Mouse (Mus musculus) A20 (cell line): ENCODE results near the gene Map4.

Experiments
- DNase-seq: peaks from one replicate; pipeline ENCODE4 v3.0.0-alpha.2; 2011; ENCODE audit warnings: low read depth, low spot score

The Map4 gene

DNA sequence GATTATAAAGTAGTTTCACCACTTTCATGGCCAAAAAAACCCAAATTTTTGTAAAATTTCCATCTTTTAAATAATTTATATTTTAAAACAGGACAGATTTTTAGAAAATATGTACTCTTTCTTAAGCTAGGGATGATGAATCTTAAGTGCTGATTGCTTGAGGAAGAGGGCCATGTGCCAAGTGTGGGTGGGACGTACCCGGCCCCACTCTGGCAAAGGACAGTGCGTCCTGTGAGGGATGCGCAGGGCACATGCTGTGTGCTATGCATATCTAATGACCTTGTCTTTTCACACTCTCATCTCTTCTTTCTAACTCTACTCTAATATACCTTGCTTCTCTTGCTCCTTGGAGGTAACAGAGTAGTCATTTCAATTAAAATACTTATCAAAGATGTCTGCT lies 66.2 kb downstream of the Map4 start:
- no peak for DNase-seq

DNA sequence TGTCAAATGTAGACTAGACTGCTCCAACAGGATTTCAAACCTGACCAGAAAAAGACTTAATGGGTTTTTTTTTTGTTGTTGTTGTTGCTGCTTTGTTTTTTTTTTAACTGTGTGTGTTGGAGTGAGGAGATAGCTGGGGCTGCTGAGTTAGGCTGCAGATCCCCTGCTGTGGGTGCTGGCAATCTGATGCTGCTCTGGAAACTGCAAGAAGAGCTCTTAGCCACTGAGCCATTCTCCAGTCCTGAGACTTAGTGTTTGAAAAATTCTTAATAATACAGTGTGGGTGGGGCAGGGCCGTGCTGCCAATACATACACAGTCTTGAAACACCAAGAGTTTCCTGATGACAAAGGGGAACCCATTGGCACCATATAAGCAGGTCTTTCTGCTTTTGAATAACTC lies 70.7 kb downstream of the Map4 start:
- DNase-seq = no peak

DNA sequence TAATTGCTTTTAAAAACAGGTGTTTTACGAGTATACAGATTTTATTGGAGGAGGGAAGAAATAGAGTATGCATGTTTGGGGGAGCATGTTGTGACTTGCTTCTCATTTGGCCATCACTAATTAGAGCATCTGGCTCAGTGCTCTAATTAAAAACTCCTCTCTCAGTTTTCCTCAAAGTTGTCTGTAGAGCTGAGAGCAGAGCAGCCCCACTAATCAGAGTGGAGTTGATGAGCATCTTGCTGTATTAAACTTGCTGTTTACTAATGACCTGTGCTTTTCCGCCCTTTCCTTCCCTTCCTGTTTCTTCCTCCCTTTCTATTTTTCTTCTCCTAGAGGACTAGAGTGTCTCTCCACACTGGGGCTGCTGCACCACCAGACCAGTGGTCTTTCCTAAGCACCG lies 71.2 kb downstream of the Map4 start:
- DNase-seq = no peak

DNA sequence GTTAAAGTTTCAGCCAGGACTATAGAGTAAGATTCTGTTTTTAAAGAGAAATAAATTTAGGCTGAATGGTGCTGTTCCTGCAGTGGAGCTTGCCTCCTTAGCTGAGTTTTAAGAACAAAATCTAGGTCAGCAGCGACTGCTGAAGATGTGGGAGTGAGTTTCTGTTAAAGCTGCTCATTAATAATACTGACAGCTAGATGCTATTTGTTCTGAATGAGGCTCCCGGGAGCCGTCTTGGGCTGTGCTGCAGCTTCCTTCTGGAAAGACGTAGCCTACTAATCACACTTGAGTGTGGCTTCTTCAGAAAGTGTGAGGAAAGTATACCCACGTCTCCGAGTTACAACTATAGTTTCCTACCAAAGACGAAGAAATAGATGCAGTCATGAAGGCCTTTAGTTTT lies 88.0 kb downstream of the Map4 start:
- DNase-seq = no peak

DNA sequence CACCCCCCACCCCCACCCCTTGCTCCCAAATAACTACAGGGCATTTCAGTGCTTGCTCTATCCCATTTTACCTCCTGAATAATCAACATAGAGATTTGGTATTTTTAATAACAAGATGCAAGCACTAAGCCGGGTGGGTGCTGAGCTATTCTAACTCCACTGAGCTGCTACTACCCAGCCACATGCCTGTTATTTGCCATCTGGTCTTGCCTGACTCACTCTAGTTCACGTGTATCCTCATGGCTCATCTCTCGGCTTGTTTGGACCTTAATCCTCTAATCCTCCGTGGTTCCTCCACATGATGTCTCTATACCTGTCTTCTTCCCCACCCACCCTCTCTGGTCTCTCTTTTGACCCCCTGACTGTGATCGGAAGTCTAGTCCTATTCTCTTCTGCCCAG lies 89.1 kb downstream of the Map4 start:
- no peak for DNase-seq

DNA sequence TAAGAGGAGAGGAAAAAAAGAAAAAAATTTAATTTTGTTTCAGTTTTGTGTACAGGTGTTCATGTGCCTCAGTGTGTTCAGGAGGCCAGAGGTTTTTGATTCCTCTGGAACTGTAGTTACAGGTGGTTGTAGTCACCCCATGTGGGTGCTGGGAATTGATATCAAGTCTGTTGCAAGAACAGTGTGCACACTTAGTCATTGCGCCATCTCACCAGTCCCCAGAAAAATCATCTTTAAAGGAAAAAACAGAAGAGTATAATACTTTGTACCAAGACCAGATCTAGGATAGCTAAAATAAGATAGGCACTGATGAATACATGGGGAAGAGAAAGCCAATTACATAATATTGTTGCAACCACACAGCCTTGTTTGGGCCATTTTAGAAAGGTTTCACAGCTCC lies 90.2 kb downstream of the Map4 start:
- no peak for DNase-seq

DNA sequence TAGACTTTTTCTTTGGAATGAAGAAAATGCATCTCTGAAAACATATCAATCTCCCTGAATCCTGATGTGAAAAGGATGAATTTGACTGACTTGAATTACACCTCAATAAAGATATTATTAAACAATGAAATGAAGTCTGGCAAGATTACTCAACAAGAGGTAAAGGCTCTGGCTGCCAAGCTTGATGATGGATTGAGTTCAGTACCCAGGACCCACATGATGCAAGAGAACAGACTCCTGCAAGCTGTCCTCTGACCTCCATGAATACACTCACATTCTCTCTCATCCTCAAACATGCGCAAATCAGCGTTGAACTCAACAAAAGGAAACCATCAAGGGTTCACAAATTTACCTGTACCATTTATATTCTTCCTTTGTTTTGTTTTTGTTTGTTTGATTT lies 90.9 kb downstream of the Map4 start:
- DNase-seq = no peak

DNA sequence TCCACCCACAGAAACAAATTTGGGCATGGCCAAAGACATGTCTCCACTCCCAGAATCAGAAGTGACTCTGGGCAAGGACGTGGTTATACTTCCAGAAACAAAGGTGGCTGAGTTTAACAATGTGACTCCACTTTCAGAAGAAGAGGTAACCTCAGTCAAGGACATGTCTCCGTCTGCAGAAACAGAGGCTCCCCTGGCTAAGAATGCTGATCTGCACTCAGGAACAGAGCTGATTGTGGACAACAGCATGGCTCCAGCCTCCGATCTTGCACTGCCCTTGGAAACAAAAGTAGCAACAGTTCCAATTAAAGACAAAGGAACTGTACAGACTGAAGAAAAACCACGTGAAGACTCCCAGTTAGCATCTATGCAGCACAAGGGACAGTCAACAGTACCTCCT lies 103.8 kb downstream of the Map4 start:
- no peak for DNase-seq

DNA sequence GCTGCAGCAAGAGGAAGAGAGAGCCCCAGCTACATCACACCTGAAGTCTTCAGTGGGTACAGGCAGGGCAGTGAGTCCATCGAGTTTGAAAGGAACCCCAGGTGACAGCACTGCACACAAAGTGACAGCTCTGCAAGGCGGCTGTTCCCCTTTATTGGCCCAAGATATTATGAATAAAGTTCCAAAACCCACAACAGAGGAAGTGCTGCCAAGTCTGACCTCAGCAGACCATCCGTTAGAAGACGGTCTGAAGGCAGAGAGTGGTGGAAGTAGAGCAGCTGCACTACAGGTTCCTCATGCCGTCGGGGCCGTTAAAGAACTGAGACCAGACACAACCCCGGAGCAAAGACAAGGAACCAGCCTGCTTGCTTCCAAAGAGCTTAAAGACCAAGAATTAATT lies 106.6 kb downstream of the Map4 start:
- no peak for DNase-seq

DNA sequence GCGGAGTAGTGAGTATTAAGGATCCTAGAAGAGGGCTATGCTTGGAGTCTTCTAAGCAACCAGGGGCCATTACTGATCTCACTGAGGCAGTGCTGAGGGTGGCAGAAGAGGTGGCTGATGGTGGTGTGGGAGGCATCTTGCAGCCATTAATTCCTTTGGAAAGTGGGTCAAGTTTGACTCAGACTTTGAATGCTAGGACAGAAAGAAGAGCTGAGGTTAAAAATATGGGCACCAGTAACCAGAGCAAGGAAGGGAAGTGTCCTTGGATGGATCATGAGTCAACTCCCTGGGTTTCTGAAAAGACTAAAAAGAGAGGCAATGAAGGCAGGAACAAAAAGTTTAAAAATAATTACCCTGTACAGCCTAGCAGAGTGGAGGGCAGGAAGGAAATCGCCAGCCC lies 107.2 kb downstream of the Map4 start:
- DNase-seq = no peak

DNA sequence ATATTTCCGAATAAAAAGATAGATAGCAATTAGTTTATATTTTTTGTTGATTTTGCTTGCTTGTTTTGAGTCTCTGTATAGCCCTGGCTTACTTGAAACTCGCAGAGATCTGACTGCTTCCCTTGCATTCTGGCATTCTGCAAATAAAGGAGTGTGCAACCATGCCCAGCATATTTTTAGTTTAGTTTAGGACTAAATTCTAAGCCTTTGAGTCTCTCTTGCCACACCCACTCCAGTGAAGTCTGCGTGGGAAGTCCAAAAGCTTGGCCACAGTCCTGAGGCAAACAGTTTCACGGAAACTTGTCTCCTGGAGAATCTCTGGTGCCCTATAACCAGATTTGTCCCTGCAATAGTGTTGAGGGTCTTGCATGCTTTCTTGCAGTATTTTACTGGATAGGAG lies 113.1 kb downstream of the Map4 start:
- DNase-seq = no peak

DNA sequence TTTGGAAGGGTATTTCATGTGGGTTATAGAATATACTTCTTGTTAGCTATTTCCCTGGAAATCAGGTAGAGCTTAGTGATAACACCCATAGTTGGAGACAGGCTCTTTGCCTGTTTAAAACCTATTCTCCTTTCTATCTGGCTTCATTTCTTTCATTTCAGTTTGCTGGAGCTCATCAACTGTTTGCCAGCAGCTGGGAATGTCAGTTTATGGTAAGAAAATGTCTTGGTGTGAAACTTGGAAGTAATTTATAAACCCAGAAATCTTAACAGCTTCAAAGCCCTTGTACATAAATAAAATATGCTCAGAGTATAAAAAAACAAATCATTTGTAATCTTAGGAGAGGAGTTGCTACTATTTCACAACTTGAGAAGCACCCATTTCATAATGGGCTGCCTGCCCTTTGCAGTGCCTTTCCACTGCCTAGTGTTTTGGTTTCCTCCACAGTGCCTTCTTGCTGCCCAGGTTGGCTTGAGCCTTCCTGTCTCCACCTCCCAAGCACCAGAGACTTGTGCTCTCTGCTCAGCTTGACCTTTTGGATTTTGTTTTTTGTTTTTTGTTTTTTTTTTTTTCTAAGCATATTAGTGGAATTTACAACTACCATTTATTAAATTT lies 114.6 kb downstream of the Map4 start:
- no peak for DNase-seq

DNA sequence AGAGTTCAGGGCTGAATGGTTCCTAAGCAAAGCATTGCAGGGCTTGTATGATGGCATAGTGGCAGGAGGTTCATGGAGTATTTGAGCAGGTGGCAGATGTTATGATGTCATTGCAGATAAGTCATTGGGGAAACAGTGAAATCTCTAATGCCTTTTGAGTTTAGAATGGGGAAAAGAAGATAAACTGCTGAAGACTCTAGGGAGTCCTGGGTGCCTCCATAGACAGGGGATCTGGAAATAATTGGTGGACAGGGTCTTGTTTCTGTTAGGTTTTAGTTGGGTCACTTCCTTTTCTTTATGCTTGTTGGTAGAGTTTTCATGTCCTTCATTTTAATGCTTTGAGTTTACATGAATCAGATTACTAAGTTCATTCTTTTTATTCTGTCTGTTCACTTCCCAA lies 116.0 kb downstream of the Map4 start:
- DNase-seq = no peak

DNA sequence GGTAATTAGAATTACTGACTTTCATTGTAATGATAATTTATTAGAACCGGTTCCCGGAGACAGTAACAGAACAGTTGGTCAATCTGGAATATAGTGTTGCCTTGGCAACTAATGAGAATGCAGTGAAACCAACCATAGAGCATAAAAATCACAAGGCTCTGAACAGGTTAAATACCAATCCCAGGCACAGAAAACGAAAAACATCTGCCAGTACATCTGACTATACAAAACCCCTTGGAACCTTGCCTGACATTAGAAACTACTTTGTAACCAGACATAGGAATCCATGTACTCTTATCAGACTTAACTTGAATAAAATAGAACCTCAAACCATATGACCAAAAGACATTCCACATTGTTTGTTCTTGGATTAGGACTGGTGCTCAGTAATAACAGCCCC lies 116.6 kb downstream of the Map4 start:
- DNase-seq = no peak

DNA sequence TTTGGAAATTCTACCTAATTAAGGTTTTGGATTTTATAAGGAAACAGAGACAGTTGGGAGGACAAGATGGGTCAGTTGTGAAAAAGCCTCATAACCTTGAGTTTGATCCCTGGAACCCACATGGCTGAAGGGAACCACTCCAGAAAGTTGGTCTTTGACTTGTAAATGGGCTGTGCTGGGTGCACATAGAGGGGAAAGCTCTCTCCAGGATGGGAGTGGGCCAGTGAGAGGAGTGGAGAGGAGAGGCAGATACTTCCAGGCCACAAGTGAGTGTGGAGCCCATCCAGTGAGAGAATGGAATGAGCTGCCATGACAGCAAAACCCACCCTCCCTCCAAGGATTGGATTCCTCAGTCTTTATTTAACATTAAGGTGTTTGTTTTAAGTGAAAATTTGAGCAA lies 119.9 kb downstream of the Map4 start:
- no peak for DNase-seq

DNA sequence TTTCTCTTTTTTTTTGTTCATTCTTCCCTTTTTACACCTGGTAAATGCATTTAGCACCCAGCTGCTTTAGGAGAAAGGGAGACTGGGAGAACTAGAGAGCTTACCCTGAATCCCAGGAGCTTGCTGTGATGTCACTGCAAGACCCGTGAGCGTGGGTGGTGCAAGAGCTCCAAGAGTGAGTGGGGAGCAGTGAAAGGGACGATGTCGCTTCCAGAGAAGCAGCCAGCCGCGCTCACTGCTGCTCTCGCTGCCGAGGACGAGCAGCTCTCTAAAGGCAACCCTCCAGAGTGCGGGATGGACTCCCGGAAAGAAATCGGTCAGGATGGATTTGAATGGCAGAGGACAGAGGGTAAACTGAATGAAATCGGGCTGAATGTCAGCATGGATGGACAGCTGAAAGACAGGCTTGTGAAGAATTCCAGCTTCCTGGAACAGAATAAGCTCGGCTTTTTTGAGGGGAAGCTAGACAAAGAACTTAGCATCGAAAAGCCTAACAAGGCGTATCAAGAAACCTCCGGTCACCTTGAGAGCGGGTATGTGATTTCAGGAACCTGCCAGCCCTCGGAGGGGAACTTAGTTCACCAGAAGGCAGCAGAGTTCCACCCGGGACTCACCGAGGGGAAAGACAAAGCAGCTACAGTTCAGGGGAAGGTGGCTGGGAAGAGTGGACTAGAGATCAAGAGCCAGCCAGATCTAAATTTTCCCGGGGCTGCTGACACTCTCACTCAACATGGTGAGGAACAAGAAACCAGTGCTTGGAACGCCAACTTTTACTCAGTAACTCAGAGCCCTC lies 120.8 kb downstream of the Map4 start:
- no peak for DNase-seq

DNA sequence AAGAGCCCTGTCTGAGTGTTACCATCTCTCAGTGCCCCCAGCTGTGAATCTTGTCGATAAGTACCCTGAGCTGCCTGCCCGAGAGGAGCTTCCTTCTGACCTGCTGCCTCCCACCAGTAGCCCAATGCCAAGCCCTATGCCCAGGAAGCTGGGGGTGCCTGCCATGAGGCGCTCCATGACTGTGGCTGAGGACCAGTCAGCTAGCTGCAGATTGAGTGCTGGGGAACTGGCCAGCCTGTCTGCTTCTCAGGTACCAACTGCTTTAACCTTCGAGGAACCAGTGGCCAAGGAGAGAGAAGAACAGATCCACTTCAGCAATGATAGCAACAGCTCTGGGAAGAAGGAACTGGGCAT lies 121.7 kb downstream of the Map4 start:
- DNase-seq = no peak

DNA sequence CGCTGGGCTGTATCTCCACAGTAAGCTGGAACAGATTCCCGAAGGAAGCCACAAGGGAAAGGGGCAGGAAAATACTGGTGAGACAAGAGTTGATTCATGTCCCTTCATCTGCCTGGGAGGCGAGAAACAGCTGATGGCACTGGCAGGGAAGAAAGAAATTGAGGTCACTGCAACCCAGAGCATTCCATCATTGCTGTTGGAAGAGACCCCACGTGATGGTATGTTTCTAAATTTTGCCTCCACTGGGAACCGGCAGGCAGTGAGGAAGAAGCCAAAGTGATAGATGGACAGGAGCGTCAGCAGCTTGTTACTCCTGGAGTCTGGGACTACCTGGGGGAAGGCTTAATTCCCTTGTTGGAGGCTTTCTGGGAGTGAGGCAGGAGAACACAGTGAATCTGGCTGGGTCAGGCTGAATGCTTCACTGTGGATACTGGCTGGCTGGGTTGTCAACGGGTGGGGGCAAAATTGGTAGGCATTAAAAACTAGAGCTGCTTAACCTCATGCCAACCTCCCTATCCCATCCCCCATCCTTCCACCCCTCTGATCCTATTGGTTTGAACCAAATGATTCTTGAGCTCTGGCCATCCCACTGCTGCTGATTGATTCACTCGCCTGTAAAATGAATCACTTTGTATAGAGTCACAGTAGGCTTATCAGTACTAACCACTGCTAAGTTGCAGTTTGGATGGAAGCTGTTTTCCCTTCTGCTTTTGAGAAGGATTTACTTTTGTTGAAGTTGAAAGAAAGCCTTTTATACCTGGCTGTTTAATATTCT lies 122.2 kb downstream of the Map4 start:
- no peak for DNase-seq

DNA sequence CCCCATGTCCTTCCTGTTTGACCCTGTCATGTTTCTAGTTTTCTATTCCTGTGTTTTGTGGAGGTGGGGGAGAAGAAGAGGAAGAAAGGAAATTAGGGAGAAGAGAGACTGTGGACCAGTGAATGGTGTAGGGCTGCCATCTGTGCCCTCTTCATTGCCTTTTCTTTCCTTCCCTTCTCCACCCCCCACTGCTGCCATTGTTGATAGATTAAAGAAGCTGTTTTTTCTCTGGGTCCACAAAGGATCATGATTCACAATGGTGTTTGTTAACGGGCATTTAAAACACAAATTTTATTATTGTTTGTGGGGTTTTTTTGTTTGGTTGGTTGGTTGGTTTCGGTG lies 122.8 kb downstream of the Map4 start:
- no peak for DNase-seq

DNA sequence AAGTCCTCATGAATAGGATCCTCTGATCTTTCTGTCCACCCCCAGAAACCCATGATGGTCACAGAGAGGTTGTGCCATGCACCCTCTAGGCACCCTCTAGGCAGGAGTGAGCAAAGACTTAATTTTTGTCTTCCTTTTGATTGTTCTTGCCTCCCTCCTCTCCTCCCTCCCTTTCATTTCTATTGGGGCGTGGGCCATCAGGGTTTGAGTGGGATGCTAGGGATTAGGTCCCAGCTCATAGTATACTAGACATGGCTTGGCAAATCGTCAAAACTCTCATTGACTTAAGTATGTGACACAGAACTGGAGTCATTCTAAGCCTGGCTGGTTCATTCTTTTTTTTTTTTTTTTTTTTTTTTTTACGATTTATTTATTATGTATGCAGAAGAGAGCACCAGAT lies 123.5 kb downstream of the Map4 start:
- no peak for DNase-seq

DNA sequence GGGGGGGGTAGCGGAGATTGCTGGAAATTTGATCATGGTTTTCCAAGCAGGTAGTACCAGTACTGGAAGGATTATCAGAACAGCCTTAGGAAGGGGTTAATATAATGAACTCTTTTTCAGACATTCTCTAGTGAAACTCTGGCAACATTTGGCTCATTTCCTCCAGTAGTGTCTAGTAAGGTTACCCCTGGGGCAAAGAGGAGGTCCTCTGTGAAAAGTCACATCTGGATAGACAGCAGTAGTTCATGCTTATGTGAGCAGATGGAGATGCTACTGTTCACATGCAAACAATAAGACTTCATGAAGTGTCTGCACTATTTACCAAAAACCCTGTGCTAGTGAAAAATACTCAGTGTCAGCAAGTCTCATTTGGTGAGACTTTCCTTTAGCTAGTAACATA lies 125.9 kb downstream of the Map4 start:
- no peak for DNase-seq

DNA sequence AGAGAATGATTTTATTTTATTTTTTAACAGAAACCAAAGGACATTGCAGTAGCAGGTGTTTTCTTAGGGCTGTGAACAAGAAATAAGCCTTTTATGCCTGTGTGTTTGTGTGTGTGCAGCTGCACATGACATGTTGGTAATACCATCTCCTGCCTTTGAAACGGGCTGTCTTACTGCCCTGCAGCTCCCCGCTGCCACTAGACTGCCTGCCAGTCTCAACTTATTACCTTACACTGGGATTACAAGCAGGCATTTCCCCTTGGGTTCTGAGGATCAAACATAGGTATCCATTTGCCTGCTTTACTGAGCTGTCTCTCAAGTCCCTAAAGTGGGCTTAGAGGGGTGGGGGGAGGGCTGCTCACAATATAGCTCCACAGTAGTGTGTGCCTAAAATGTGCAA lies 129.5 kb downstream of the Map4 start:
- DNase-seq = peak; percentile 16

DNA sequence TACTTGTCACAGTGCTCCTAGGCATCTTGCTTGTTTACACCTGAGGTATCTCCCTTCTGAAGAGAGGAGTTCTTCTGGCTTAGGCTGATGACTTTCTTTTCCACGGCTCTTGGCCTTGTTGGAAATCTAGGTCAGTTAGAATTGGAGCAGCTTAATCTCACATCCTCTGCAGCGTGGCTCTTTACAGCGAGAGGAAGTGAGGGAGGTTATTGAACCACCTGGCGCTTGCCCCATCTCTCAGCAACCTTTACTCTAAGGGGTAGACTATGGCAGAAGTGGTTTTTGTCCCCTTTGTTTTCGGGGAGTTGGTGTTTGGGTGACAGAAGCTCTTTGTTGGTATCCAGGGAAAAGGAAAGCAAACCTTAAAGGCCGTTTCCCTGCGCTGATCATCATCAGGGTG lies 131.1 kb downstream of the Map4 start:
- no peak for DNase-seq
